Mouse (Mus musculus): ENCODE results near the gene Gucd1. TPM values are rescaled to one million over a fixed set of nuclear protein-coding genes. Genes with fewer than 3 reads are reported as not detected.

Gucd1 gene
- polyA plus RNA-seq, 1 experiment from 2014 or later: 40.4 TPM

DNA sequence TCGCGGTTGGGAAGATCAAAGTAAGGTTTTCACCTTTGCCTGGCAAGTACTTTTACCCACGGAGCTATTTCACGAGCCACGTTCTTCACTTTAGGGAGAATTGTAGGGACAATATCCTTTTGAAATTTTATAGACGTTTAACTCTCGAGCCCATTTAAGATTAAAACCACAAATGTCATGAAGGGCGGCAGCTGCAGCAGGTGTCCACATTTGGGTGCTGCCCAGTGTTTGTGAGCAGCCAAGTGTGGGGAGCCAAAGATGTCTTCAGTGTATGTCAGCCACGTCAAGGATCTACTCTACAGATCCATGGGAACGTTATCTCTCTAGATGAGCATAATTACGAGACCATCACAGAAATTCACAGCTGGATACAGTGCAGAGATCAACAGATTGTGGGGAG, 70.3 kb downstream of the Gucd1 start:
- peaks cover 20% of the 10 kb centered on the region for H3K4me1 ChIP-seq (replicated peaks; ENCODE audit: control insufficient read depth, insufficient read depth, low read length)
- no peak for ATAC-seq (replicated peaks; ENCODE audit: low FRiP score, low TSS enrichment, low read depth)
- 86% methylated on average over 11 of the region's 11 CpGs for WGBS

DNA sequence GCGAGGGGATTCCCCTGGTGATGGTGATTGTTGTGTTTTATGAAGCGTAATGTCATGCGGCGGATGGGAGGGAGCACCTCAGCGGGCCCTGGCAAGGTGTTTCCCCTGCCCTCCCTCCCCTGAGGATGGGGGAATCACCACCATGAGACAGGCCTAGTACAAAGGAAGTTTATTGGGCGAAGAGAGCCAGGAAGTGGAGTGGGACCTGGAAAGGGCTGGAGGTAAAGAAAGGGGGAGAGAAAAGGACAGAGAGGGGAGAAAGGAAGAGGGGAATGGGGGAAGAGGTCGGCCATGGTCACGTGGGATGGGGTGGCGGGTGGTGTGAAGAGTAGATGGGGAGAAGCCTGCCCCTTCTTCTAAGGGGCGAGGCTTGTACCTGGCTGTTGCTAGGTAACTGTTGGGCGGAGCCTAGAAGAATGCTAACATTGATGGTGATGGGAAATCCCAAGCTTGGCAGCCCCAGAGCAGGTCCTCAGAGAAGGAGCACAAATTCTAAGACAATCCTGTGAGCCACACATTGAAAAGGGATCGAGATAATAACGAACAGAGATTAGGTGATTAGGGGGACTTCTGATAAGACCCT, 71.2 kb downstream of the Gucd1 start:
- ATAC-seq (replicated peaks; ENCODE audit: low FRiP score, low TSS enrichment, low read depth) (no peak), DNase-seq (ENCODE audit: low spot score) (no peak)
- H3K4me2 ChIP-seq (ENCODE audit: low read length): no peak overlapping the region
- peaks cover 25% of the 10 kb centered on the region for H3K4me1 ChIP-seq (replicated peaks; ENCODE audit: control insufficient read depth, insufficient read depth, low read length)
- H3K27me3 ChIP-seq (replicated peaks; ENCODE audit: control insufficient read depth, insufficient read depth, low read length): no peaks in the 10 kb centered on the region
- no peak overlapping the region for H3K9ac ChIP-seq (ENCODE audit: low read length)
- WGBS: 75% methylated on average over 13 of the region's 13 CpGs
- H3K4me3 ChIP-seq (ENCODE audit: low read depth, low read length): no peak overlapping the region
- H3K27ac ChIP-seq (ENCODE audit: low read depth): no peak overlapping the region
- no peaks in the 10 kb centered on the region for H3K36me3 ChIP-seq (ENCODE audit: control insufficient read depth, insufficient read depth, low read length)
- H3K9me3 ChIP-seq (ENCODE audit: control insufficient read depth, low read length): no peaks in the 10 kb centered on the region

More for the DNA sequence above, 70.3 kb downstream of the Gucd1 start:
- no peaks in the 10 kb centered on the region for H3K27me3 ChIP-seq (replicated peaks; ENCODE audit: control insufficient read depth, insufficient read depth, low read length)
- H3K9ac ChIP-seq (ENCODE audit: low read length): no peak overlapping the region
- no peak for DNase-seq (ENCODE audit: low spot score)
- no peaks in the 10 kb centered on the region for H3K9me3 ChIP-seq (ENCODE audit: control insufficient read depth, low read length)
- H3K4me3 ChIP-seq (ENCODE audit: low read depth, low read length): no peak overlapping the region
- H3K4me2 ChIP-seq (ENCODE audit: low read length): no peak overlapping the region
- no peaks in the 10 kb centered on the region for H3K36me3 ChIP-seq (ENCODE audit: control insufficient read depth, insufficient read depth, low read length)
- no peak overlapping the region for H3K27ac ChIP-seq (ENCODE audit: low read depth)

DNA sequence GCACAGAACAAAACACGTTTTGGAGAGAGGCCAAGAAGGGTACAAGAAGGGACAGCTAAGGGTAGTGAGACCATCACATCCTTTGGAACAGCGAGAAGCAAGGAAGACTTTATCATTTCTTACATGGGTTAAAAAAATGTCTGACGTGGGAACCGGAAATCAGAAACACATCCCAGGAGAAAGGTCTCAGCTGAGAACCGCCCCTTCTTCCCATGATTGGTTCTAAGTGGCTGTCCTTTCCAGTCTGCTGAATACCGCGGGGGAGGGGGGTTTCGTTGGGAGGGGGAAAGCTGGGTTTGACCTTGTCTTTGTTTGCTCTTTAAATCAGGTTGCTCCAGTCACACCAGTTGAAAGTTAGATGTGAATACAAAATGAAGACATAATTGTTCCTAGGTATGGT, 72.7 kb downstream of the Gucd1 start:
- DNase-seq (ENCODE audit: low spot score): no peak
- Histone ChIP-seq H3K27ac (ENCODE audit: low read depth) (0 out of 2 replicates have a peak overlapping the region, but pooled peaks have one; percentile 36), H3K4me2 (ENCODE audit: low read length) (no peak overlapping the region), H3K36me3 (ENCODE audit: control insufficient read depth, insufficient read depth, low read length) (no peaks in the 10 kb centered on the region), H3K9me3 (ENCODE audit: control insufficient read depth, low read length) (no peaks in the 10 kb centered on the region), H3K9ac (ENCODE audit: low read length) (no peak overlapping the region), H3K4me1 (replicated peaks; ENCODE audit: control insufficient read depth, insufficient read depth, low read length) (peaks cover 21% of the 10 kb centered on the region; the same call in 1 of the 2 replicates), H3K4me3 (ENCODE audit: low read depth, low read length) (no peak overlapping the region), H3K27me3 (replicated peaks; ENCODE audit: control insufficient read depth, insufficient read depth, low read length) (no peaks in the 10 kb centered on the region)
- 49% methylated on average over 8 of the region's 8 CpGs for WGBS
- ATAC-seq (replicated peaks; ENCODE audit: low FRiP score, low TSS enrichment, low read depth): no peak

DNA sequence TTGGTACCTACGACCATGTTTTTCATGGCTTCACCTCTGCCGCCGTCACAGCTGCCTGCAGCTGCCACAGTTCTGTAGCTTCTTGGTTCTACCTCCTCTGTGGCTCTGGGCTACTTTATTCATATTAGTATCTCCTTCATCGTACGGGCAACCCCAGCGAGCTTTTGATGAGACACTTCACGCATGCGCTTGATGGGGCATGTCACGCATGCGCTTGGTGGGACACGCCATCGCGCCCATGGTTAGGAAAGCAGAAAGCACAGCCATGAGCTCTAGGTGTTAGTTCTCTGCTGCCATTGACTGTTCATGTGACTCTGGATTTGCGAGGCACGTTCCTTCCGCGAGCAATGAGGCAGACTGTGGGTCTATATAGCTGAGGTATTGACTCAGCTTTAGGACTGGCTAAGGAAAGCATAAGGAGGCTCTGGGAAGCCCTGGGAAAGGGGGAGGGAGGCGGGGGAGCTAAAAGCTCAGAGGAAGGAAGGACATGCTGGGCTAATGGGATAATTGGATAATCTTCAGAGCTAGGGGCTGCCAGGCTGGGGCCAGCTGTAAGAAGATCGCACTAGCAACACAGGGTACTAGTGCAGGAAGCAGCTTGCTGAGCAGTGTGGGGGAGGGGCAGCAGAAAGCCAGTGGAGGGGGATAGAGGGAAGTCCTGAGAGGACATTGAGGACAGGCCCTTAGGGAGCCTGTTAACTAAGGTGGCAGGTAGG, 73.5 kb downstream of the Gucd1 start:
- ATAC-seq (replicated peaks; ENCODE audit: low FRiP score, low TSS enrichment, low read depth) (no peak; the same call in 1 of the 2 replicates), DNase-seq (ENCODE audit: low spot score) (no peak)
- Histone ChIP-seq H3K36me3 (ENCODE audit: control insufficient read depth, insufficient read depth, low read length) (no peaks in the 10 kb centered on the region), H3K27me3 (replicated peaks; ENCODE audit: control insufficient read depth, insufficient read depth, low read length) (no peaks in the 10 kb centered on the region), H3K4me3 (ENCODE audit: low read depth, low read length) (no peak overlapping the region), H3K9ac (ENCODE audit: low read length) (no peak overlapping the region), H3K27ac (ENCODE audit: low read depth) (no peak overlapping the region), H3K4me1 (replicated peaks; ENCODE audit: control insufficient read depth, insufficient read depth, low read length) (peaks cover 21% of the 10 kb centered on the region; the same call in 1 of the 2 replicates), H3K4me2 (ENCODE audit: low read length) (no peak overlapping the region), H3K9me3 (ENCODE audit: control insufficient read depth, low read length) (no peaks in the 10 kb centered on the region)
- 78% methylated on average over 19 of the region's 19 CpGs for WGBS

DNA sequence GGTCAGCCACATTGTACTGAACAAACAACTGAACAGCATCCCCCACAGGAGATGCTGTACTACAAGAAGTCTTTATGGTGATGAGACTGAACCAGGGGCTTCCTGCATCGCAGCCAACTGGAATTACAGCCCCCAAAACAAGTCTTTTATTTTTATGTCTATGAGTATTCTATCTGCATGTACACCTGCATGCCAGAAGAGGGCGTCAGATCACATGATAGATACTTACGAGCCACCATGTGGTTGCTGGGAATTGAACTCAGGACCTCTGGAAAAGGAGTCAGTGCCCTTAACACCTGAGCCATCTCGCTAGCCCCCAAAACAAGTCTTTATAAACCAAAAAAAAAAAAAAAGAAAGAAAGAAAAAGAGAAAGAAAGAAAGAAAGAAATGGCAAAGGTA, 74.8 kb downstream of the Gucd1 start:
- Histone ChIP-seq H3K4me1 (replicated peaks; ENCODE audit: control insufficient read depth, insufficient read depth, low read length) (peaks cover 16% of the 10 kb centered on the region; the same call in 1 of the 2 replicates), H3K27ac (ENCODE audit: low read depth) (0 out of 2 replicates have a peak overlapping the region, but pooled peaks have one; percentile 52), H3K9me3 (ENCODE audit: control insufficient read depth, low read length) (no peaks in the 10 kb centered on the region), H3K4me3 (ENCODE audit: low read depth, low read length) (no peak overlapping the region), H3K4me2 (ENCODE audit: low read length) (no peak overlapping the region), H3K27me3 (replicated peaks; ENCODE audit: control insufficient read depth, insufficient read depth, low read length) (no peaks in the 10 kb centered on the region), H3K36me3 (ENCODE audit: control insufficient read depth, insufficient read depth, low read length) (no peaks in the 10 kb centered on the region), H3K9ac (ENCODE audit: low read length) (no peak overlapping the region)
- 85% methylated on average over 4 of the region's 4 CpGs for WGBS
- ATAC-seq (replicated peaks; ENCODE audit: low FRiP score, low TSS enrichment, low read depth): no peak
- no peak for DNase-seq (ENCODE audit: low spot score)

DNA sequence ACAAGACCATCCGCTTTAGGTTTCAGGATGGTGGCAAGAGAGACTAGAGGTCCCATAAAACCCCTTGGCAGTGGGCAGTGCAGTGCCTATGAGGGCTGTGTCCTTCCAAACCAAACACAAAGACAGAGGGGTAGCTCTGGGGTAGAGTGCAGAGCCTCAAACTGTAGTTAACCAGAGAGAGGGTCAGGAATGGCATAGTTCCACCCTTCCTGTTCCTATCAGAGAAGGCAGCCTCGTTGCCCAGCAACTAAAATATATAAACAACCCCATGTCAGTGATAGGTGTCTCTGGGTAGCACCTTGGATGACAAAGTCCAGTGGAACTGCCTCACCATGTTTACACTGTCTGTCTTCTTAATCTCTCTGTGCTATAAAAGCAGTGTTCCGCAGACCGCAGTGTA, 76.0 kb downstream of the Gucd1 start:
- Histone ChIP-seq H3K4me3 (ENCODE audit: low read depth, low read length) (no peak overlapping the region), H3K27me3 (replicated peaks; ENCODE audit: control insufficient read depth, insufficient read depth, low read length) (no peaks in the 10 kb centered on the region), H3K9ac (ENCODE audit: low read length) (no peak overlapping the region), H3K4me1 (replicated peaks; ENCODE audit: control insufficient read depth, insufficient read depth, low read length) (peaks cover 16% of the 10 kb centered on the region; the same call in 1 of the 2 replicates), H3K27ac (ENCODE audit: low read depth) (peak overlapping the region; percentile 52; the same call in 1 of the 2 replicates), H3K9me3 (ENCODE audit: control insufficient read depth, low read length) (no peaks in the 10 kb centered on the region), H3K4me2 (ENCODE audit: low read length) (no peak overlapping the region), H3K36me3 (ENCODE audit: control insufficient read depth, insufficient read depth, low read length) (no peaks in the 10 kb centered on the region)
- DNase-seq (ENCODE audit: low spot score): peak; percentile 51
- peak; percentile 87 for ATAC-seq (replicated peaks; ENCODE audit: low FRiP score, low TSS enrichment, low read depth)
- WGBS: 41% methylated on average over 4 of the region's 4 CpGs

DNA sequence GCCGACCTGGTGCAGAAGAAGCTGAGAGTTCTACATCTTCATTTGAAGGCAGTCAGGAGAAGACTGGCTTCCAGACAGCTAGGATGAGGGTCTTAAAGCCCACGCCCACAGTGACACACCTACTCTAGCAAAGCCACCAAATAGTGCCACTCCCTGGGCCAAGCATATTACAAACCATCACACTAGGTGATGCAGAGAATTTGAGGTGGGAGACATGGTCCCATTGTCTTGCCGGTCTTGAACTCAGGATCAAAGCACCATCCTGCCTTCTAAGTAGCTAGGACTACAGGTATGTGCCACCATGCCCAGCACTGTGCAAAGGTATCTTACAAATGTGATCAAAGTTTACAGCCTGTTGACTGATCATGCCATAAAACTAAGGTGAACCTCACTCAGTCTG, 77.0 kb downstream of the Gucd1 start:
- ATAC-seq (replicated peaks; ENCODE audit: low FRiP score, low TSS enrichment, low read depth): no peak
- no peak overlapping the region for H3K27ac ChIP-seq (ENCODE audit: low read depth)
- H3K9ac ChIP-seq (ENCODE audit: low read length): no peak overlapping the region
- no peaks in the 10 kb centered on the region for H3K27me3 ChIP-seq (replicated peaks; ENCODE audit: control insufficient read depth, insufficient read depth, low read length)
- WGBS: 85% methylated on average over 3 of the region's 3 CpGs
- no peak overlapping the region for H3K4me3 ChIP-seq (ENCODE audit: low read depth, low read length)
- no peak overlapping the region for H3K4me2 ChIP-seq (ENCODE audit: low read length)
- peaks cover 16% of the 10 kb centered on the region; the same call in 1 of the 2 replicates for H3K4me1 ChIP-seq (replicated peaks; ENCODE audit: control insufficient read depth, insufficient read depth, low read length)
- no peaks in the 10 kb centered on the region for H3K36me3 ChIP-seq (ENCODE audit: control insufficient read depth, insufficient read depth, low read length)
- DNase-seq (ENCODE audit: low spot score): peak; percentile 42
- no peaks in the 10 kb centered on the region for H3K9me3 ChIP-seq (ENCODE audit: control insufficient read depth, low read length)

DNA sequence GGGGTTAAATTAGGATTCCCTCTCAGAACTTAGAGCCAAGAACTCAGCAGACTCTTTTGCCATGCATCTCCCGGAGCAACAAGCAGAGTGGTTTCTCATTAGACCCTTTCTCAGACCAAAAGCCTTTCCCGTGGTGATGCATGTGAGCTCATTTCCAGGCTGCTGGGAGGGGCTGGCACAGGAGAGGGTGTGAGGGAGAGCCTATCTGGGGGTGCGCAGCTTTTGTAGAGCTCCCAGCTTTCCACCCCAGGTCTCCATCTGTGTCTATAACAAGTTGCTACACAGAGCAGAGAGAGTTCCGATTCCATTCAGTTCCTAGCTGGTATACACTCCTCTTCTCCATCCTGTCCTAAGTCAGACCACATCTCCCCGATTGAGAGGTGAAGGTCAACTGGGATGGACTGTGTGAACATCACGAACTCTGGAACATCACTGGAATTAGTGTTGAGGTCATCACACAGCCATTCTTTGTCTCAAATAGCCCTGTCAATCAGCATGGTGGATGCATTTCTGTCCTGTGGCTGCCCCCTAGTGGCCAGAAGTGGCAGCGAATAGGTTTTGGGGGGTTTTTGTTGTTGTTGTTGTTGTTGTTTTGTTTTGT, 78.5 kb downstream of the Gucd1 start:
- Histone ChIP-seq H3K27ac (ENCODE audit: low read depth) (no peak overlapping the region), H3K4me3 (ENCODE audit: low read depth, low read length) (no peak overlapping the region), H3K4me2 (ENCODE audit: low read length) (no peak overlapping the region), H3K27me3 (replicated peaks; ENCODE audit: control insufficient read depth, insufficient read depth, low read length) (no peaks in the 10 kb centered on the region), H3K36me3 (ENCODE audit: control insufficient read depth, insufficient read depth, low read length) (no peaks in the 10 kb centered on the region), H3K9ac (ENCODE audit: low read length) (no peak overlapping the region), H3K9me3 (ENCODE audit: control insufficient read depth, low read length) (no peaks in the 10 kb centered on the region), H3K4me1 (replicated peaks; ENCODE audit: control insufficient read depth, insufficient read depth, low read length) (peaks cover 8% of the 10 kb centered on the region; the same call in 1 of the 2 replicates)
- ATAC-seq (replicated peaks; ENCODE audit: low FRiP score, low TSS enrichment, low read depth) (no peak), DNase-seq (ENCODE audit: low spot score) (peak; percentile 72)
- 48% methylated on average over 7 of the region's 7 CpGs for WGBS

Data from intestine, embryonic 14.5 days (tissue).